Mouse (Mus musculus): Measurements from ENCODE around the gene Trim31.
"Not testable (repeated sequence)": the region's sequence is repeated elsewhere in the genome, so short reads cannot be mapped to it uniquely, and the experiment has no call there.

The Trim31 gene

DNA sequence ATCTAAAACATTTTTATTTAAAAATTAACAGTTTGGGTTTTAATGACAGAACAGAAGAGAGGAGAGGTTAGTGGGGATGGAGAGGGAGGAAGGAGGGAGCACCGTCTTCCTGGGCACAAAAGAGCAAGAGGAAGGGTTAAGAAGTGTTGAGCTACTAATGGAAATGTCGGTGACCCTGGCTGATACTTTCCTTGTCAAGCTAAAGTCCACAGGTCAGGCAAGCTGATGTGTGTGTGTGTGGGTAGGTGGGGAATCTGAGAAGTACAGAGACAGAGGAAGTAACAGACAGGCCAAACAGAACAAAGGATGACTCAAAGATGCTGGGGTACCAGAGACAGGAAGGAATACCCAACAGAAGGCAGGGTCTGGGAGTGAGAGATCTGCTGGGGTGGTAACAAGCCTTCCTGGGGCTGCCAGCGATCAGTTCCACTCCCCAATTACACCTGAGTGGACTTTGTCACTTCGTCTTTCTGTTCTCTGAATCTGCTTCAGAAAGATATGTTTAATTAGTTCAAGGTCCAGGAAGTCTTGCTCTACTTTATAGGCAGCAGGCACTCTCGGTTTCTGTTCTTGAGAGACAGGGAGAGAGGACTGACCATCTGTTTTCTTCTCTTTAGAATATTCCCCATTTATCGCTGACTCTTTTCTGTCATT lies at the start of gene Trim31:
TSS of gene Trim31 (plus strand) at position 567 of the 654 bp plus-strand sequence.
- DNase-seq: no peak

DNA sequence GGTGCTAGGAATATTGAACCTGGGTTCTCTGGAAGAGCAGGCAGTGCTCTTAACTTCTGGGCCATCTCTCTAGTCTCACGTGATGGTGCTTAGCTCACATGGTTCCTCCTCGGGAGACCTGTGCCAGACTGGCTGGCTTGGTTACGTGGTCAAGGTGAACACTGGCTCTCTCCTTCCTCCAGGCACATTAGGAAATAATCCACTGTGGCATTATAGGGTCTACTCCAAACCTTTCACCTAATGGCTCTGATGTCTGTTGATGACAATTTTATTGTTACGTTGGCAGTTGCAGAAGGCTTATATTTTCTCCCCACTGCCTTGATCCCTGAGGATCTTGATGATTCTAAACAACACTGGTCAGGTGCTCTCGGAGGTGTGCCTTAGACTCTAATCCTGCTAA lies 49.0 kb upstream of the Trim31 start:
- DNase-seq: no peak

GRCm38 (mm10) chr17:36849992-36850391 lies 47.9 kb upstream of the Trim31 start:
- no peak for DNase-seq

DNA sequence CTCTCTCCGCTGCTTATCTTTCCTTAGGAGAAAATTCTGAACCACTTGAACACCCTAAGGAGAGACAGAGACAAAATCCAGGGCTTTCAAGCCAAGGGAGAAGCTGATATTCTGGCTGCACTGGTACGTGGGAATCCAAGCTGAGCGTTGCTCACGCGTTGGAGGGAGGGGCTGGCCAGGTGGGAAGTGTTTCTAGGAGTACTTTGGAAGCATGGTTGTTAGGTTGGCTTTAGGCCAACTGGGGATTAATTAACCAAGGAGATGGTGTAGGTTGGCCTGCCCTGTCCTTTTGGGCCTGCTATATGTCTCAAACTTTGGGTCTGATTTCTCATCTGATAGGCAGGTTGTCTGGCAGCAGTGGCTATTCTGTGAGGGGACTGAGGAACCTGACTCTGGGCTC lies 46.7 kb upstream of the Trim31 start:
- no peak for DNase-seq

- no peak for DNase-seq
These were observed 46.3 kb upstream of the Trim31 start for GRCm38 (mm10) chr17:36851627-36852026.

GRCm38 (mm10) chr17:36855484-36855883 lies 42.4 kb upstream of the Trim31 start:
- DNase-seq: no peak

DNA sequence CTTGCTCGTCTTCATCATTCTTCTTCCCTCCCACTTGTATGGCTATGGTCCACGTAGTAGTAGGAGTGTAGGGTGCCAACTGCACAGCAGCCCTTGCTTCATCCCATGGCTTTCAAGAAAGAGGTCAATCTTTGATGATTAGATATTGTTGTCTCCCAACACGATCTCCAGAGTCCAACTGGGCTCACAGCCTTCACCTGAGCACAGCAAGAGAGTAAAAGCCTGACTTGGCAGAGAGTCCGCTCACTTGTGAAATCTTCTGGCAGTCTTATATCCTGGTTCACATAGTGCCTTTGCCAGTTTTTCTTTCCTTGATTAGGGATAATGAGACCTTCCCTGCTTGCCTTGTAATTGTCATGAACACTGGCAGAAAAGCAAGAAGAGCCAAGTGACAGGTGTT lies 41.7 kb upstream of the Trim31 start:
- DNase-seq: no peak

- no peak for DNase-seq
These were observed 39.7 kb upstream of the Trim31 start for GRCm38 (mm10) chr17:36858181-36858580.

DNA sequence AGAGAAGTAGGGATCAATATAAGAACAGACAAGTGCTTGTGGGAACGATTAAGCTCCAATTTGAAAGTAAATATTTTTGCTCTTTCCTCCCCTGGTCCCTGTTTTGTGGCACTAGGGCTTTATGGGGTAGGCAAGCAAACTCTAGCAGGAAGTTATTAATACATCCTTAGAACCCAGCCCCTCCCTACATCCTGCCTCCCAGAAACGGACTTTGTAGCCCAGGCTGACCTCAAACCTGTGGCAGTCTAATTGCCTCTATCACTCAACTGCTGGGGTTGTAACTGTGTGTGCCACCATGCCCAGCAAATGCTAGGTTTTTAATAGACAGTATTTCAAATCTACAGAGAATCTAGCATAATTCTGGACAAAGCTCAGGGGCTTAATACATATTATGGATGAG lies 36.2 kb upstream of the Trim31 start:
- no peak for DNase-seq

DNA sequence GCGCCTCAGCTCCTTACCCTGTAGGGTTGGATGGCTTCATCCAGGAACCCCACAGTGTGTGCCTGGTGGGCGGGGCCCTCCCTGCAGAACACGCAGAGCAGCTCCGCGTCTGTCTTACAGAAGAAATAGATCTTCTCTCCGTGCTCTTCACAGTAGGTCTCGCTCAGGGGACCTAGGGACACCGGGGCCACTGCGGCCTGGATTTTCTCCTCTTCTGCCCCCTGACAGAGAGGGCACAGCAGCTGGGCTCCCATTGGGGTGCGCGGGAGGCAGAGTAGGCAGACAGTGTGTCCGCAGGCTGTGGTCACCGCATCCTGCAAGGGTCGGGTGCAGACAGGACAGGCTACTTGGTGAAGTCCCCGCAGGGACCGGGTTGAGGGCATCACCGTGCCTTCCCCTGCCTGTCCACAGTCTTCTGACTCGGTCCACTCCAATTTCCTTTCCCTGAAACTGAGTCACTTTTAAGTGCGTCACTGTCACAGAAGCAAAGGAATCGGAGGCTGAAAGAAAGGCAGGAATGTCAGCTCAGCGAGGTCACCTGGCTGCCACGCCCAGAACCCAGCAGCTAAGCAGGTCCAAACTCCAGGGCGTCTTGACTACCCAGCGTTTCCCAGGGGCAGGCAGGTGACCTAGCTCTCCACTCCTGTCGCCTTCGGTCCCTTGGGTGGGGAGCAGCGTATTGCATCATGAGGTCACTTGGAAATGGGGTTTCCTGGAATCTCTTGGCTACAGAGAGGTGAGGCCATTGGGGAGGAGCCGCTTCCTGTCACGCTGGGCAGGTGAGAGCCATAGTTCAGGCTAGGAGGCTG lies 31.0 kb upstream of the Trim31 start, which contains the start of gene Trim15:
TSS of gene Trim15 (minus strand) at position 492 of the 809 bp plus-strand sequence.
- no peak for DNase-seq

DNA sequence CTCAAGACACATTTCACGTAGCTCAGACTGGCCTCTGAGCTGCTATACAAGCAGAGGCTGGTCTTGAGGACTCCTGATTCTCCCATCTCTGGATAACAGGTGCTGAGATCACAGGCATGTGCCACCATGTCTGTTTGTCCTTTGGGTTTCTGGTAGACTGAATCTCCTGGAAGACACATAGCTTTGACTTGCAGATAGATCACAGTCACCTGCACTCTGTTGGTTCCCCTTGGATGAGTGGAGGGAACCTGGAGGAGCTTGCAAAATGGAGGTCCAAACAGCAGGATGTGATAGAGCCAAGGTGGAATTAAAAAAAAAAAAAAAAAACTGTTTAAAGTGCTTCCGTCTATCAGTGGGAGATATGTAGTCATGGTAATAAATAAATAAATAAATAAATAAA lies 29.1 kb upstream of the Trim31 start:
- no peak for DNase-seq

GRCm38 (mm10) chr17:36869284-36869954 lies 28.5 kb upstream of the Trim31 start, which contains the start of gene Trim10:
Gene Trim10 (plus strand): TSS chr17:36869574.
- DNase-seq: no peak

GRCm38 (mm10) chr17:36869955-36870810 lies 27.7 kb upstream of the Trim31 start:
- no peak for DNase-seq

GRCm38 (mm10) chr17:36874636-36875035 lies 23.3 kb upstream of the Trim31 start:
- no peak for DNase-seq

DNA sequence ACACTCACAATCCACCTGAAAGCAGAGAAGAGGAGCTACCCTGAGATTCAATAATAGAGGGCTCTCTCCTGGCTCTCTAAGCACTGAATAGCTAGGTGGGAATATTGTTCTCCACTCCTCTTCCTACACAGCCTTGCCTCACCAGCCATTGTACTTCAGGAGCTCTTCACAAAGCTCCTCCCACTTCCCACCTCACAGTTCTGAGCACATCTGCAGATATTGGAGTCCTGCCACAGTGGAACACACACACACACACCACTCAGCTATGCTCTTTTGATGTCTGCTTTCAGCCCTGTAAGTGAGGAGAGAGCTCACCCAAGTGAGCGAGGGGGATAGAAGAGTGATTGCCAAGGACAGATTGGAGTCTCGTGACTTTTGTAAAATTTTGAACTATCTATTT lies 14.6 kb upstream of the Trim31 start:
- DNase-seq: no peak

- no peak for DNase-seq
These were observed 12.7 kb upstream of the Trim31 start for GRCm38 (mm10) chr17:36885132-36885790.

GRCm38 (mm10) chr17:36890073-36890903 lies 7.6 kb upstream of the Trim31 start, which contains the start of gene Trim40:
Gene Trim40 (minus strand): TSS chr17:36890123.
- DNase-seq: no peak

DNA sequence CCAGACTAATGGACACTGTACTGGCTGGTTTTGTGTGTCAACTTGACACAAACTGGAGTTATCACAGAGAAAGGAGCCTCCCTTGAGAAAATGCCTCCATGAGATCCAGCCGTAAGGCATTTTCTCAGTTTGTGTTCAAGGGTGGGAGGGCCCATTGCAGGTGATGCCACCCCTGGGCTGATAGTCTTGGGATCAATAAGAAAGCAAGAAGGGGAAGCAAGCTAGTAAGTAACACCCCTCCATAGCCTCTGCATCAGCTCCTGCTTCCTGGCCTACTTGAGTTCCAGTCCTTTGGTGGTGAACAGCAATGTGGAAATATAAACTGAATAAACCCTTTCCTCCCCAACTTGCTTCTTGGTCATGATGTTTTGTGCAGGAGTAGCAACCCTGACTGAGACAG lies 6.4 kb upstream of the Trim31 start:
- DNase-seq: not testable (repeated sequence)

GRCm38 (mm10) chr17:36892362-36892761 lies 5.6 kb upstream of the Trim31 start:
- peak; percentile 27 for DNase-seq

DNA sequence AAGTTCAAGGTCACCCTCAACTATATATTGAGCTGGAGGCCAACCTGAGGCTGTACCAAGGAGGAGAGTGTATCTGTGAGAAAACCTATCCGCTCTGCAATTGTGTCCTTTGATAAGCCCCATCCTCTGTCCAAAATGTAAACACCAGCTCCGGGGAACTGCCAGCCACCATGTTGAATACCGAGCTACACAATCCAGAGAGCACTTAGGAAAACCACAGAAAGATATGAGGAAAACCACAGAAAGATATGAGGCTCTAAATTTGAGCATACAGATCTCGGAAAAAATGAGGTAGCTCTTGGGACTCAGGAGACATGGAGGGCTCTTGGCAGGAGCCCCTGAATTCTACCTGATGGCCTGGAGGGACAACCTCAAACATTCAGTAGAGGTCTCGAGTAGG lies 4.5 kb upstream of the Trim31 start:
- no peak for DNase-seq

- DNase-seq: no peak
These were observed 1.3 kb upstream of the Trim31 start for GRCm38 (mm10) chr17:36896583-36896982.

Data from right cerebral cortex, postnatal 25 days (tissue).